Mouse (Mus musculus) cerebellum, adult 8-10 months (tissue): ENCODE results near the gene Tenm4.
A peak's percentile ranks its signal among the peaks of the same experiment; 100 is the strongest.

Experiments
- DNase-seq: peaks from one replicate; pipeline ENCODE4 v3.0.0; 2022

Gene Tenm4

GRCm38 (mm10) chr7:96539248-96540034 lies 368.4 kb downstream of the Tenm4 start:
- DNase-seq, result peak; percentile 93

GRCm38 (mm10) chr7:96540458-96541096 lies 369.5 kb downstream of the Tenm4 start:
- DNase-seq, result no peak

GRCm38 (mm10) chr7:96545979-96546378 lies 374.9 kb downstream of the Tenm4 start:
- DNase-seq, result no peak

- no peak for DNase-seq
Observed at GRCm38 (mm10) chr7:96551809-96552208, 380.8 kb downstream of the Tenm4 start.

GRCm38 (mm10) chr7:96552292-96552860 lies 381.3 kb downstream of the Tenm4 start:
- no peak for DNase-seq

DNA sequence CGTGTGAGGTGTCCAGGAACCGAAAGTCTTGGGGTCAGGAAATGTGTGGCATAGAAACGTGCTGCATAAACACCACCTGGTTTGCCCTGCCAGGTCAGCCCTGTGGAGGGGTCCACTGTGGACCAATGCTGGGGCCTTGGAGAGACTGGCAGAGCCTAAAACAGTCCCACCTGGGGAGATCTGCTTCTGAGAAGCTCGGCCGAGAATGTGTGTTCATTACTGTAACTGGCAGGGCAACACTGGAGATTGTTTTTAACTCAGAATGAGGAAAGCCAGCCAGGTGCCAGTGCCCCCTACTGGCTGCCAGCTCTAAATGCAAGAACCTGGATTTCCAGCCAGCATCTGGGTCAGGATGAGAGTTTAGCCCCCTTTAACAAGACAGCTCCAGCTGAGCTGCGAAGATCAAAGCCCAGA lies 383.2 kb downstream of the Tenm4 start:
- DNase-seq, result peak; percentile 39

- no peak for DNase-seq
Observed at GRCm38 (mm10) chr7:96555294-96555693, 384.2 kb downstream of the Tenm4 start.

DNA sequence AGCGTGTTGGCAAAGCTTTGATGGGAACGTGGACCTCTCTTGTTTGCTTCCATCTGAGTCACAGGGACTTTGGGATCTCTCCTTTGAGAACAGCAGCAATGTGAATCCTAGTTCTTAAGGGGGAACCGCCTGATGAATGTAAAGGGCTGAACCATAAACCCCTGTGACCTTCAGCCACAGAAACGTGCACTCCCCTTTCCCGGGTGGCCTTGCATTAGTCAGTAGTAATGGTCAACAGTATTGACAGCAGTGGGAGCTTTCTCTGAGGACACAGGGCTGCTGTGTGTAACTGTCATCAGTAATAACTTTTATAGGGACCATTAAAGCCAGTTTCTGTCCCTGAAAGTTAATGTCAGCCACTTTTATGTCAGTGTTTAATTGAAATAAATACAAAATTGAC lies 385.7 kb downstream of the Tenm4 start:
- no peak for DNase-seq

DNA sequence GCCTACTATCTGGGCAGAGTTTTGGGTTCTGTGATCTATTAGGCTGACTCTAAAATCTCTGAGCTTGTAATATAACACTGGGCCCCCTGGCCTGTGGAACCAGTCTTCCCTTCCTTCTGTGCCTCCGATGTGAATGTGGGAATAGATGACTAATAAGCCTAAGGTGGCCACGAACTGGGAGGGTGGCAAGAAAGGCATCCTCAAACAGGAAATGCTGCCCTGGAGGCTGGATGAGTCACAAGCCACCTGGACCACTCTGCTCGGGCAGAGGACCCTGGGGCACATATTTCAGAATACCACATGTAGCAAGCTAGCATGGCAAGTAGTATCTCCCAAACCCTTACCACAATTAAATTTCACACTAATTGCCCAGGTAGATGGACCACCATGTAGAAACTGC lies 391.8 kb downstream of the Tenm4 start:
- DNase-seq, result no peak

DNA sequence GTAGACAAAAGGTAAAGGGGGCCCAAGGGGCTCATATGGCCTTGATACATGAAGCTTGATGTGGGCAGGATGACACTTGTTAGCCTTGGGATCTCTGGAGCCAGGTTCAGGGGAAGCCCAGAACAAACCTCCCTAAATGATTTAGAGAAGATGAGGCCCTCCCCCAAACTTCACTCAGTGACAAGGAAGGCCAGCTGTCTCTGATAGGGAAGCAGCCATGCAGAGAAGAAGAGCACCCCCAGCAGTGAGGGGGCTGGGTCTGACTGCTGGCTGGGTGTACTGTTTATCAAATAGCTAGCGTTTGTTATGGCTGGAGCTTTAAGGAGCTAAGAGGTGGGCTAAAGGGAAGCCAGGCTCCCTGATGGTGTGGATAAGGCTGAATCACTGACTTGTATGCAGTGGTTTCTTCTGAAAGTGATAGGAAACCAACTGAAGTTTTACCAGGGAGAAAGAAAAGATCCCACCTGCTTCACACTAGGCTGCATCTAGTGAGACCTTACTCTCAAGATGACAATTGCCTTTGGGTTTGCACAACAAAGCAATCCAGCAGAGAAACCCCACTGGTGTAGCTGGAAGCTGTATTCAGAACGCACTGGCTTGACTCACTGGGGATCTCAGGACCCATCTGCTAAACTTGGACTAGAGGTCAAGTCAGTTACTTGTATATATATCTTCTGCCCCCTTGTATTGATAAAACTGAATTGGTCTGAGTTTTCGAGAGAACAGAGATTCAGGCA lies 392.5 kb downstream of the Tenm4 start:
- no peak for DNase-seq

DNA sequence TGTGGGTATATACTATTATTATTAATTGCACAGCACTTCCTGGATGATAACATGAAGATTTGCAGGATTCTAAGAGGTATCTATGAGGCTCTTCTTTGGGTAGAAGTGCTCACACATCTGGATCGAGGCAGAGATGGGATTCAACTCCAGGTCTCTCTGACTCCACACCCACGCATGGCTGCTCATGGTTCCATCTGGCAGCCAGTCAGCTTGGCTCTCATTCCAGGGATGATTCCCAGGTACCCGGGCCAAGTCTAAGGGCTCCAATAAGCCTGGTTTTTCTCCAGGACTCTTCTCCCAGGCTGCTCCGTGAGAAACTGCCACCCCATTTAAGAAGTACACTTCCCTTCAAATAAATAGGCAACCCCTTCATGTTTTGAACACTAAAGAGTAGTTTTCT lies 394.8 kb downstream of the Tenm4 start:
- DNase-seq, result peak; percentile 56

DNA sequence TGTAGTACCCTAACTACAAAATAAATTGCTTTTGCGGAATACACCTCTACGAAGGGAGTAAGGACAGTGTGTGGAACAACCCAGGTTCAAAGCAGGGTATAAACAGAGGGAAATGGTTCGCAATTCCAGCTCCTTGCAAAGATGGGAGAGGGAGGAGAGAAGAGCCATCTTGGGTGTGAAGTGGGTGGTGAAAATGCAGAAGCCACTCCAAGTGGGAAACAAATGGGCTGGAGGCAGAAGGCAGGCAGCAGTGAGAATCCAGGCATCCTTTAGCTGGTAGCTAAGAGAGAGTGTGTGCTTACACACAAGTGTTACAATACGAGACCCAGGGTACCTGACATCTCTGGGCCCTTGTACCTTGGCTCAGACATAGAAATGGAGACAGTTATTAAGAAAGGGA lies 395.2 kb downstream of the Tenm4 start:
- DNase-seq, result no peak

- DNase-seq, result no peak
Observed at GRCm38 (mm10) chr7:96568034-96568433, 397.0 kb downstream of the Tenm4 start.

DNA sequence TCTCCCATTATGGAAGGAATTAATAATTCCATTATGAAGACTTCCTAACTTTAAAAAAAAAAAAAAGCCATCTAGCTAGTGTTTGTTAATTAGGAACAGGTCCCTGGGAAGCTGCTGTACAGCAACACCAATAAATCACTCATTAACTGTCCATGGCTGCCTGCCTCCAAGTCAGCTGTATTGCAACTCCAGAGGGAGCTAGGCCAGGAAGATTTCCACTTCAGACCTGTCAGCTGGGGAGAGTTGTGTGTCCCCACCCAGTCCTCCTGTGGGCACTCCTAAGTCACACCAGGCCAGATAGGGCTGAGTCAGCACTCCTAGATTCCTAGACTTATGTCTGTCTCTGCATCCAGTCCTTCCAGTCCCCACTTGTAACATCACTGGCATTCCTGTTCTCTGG lies 399.9 kb downstream of the Tenm4 start:
- no peak for DNase-seq

GRCm38 (mm10) chr7:96572995-96573394 lies 401.9 kb downstream of the Tenm4 start:
- no peak for DNase-seq

DNA sequence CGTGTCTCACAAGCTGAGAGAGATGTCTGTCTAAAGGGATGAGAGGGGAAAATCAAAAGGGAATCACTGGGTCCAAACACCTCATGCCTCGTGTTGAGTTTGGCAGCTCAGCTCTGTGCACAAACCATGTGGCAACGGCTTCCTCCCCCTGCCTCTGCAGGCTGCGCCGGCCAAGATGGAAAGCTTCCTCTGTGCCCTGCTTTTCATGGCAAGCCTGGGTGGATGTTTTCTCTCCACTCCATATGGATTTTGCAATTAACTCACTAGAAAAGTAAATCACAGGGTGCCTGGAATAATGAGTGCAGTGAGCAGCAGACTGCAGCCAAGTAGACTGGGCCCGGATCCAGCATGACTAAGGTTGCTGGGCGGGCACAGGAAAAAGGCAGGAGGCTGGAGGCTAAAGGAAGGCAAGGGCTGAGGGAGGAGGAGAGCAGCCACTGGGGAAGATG lies 404.2 kb downstream of the Tenm4 start:
- DNase-seq, result peak; percentile 87

- no peak for DNase-seq
Observed at GRCm38 (mm10) chr7:96582752-96583151, 411.7 kb downstream of the Tenm4 start.

DNA sequence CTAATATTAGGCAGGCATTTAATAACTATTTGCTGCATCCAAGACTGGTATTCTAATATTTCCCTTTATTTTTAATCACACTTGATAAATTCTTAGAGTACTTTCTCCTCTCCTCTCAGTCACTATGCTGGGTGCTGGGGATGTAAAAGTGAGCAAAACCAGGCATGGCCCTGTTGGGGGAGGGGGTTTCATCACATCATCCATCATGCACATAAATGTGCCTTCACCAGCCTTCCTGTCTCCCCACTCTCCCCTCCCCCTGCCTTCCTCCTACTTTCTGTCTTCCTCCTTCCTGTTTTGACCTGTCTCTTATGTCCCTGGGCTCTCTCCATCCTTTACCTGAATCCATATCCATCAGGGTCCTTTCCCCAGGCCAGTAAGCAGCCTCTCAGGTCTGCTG lies 416.4 kb downstream of the Tenm4 start:
- DNase-seq, result no peak

DNA sequence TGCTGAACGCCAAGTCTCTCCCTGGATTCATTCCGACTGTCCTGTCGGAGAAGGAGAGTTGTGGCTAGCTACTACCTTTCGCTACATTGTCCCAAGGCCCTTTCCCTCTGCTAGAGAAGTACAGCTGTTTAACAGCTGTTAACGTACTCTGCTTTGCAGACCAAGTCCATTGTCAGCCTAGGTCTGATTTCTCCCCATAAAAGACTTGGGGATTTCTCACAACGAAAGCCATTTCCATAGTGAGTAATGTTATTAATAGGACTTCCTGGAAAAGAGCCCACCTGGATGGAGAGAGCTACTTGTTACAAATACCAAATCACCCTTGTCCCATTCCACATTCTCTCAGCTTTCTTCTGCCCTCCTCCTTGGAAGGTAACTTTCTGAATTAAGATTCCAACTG lies 417.5 kb downstream of the Tenm4 start:
- DNase-seq, result no peak

- no peak for DNase-seq
Observed at GRCm38 (mm10) chr7:96595535-96596295, 424.7 kb downstream of the Tenm4 start.

GRCm38 (mm10) chr7:96596402-96597195 lies 425.6 kb downstream of the Tenm4 start:
- DNase-seq, result no peak

DNA sequence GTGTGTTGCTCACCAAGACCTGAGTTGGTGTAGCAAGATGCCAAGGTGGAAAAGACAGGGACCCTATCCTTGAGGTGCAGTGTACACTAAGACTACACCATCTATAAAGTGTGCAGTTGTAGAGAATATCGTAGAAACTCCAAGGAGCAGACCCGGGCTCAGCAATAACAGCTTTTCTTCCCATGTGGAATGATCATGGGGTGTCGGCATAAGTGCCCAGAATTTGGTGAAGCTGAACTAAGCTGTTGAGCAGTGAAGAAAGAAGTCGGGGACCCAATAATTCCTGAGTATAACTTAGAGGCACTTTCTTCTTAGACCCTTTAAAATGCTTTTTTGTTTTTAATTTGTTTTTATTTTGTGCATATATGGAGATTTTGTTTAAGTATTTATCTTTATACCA lies 426.8 kb downstream of the Tenm4 start:
- DNase-seq, result no peak
